Mouse (Mus musculus) heart, postnatal 0 days (tissue): ENCODE data around the gene Zfp976. TPM values are rescaled to one million over a fixed set of nuclear protein-coding genes. Genes with fewer than 3 reads are reported as not detected.
"Not testable (repeated sequence)": the region's sequence is repeated elsewhere in the genome, so short reads cannot be mapped to it uniquely, and the experiment has no call there.

Source experiments
- ATAC-seq: fragments of 200-750 bp; cut with Nextera tagmentation; 2 replicates; pipeline ENCODE4 v1.8.0; 2017; ENCODE audit warnings: low read depth, moderate number of reproducible peaks, moderate library complexity; ENCODE audit not compliant: insufficient read depth
- DNase-seq: peaks from one replicate; pipeline ENCODE4 v3.0.0-alpha.2; 2016; ENCODE audit warnings: low spot score
- H3K27ac ChIP-seq: fragments of 300-500 bp; sonication (generic); 2 replicates; pipeline ENCODE4 v1.5.1; 2014; ENCODE audit warnings: low read depth, mild to moderate bottlenecking
- H3K27me3 ChIP-seq: fragments of 300-500 bp; sonication (generic); 2 replicates; pipeline ENCODE4 v1.6.1; 2014; ENCODE audit warnings: low read length, mixed read lengths; ENCODE audit not compliant: control insufficient read depth, insufficient read depth
- H3K36me3 ChIP-seq: fragments of 300-500 bp; sonication (generic); replicated peaks from 2 replicates; pipeline ENCODE4 v1.6.1; 2014; ENCODE audit warnings: low read length, mixed read lengths; ENCODE audit not compliant: control insufficient read depth, insufficient read depth
- H3K4me1 ChIP-seq: fragments of 300-500 bp; sonication (generic); 2 replicates; pipeline ENCODE4 v1.6.1; 2014; ENCODE audit warnings: antibody characterized with exemption; ENCODE audit not compliant: control insufficient read depth, insufficient read depth
- H3K4me2 ChIP-seq: fragments of 300-500 bp; sonication (generic); 2 replicates; pipeline ENCODE4 v1.6.1; 2014; ENCODE audit warnings: low read depth, mild to moderate bottlenecking, low read length, moderate library complexity
- H3K4me3 ChIP-seq: fragments of 300-500 bp; sonication (generic); 2 replicates; pipeline ENCODE4 v1.5.1; 2014; ENCODE audit warnings: low read depth, low read length
- H3K9ac ChIP-seq: fragments of 300-500 bp; sonication (generic); replicated peaks from 2 replicates; pipeline ENCODE4 v1.6.1; 2014; ENCODE audit warnings: low read depth, low read length, mixed read lengths
- H3K9me3 ChIP-seq: fragments of 300-500 bp; sonication (generic); replicated peaks from 2 replicates; pipeline ENCODE4 v1.6.1; 2016; ENCODE audit warnings: low read length; ENCODE audit not compliant: control insufficient read depth
- CTCF ChIP-seq: IDR thresholded peaks from 2 replicates; pipeline ENCODE4 v1.5.1; 2016; ENCODE audit warnings: antibody characterized with exemption, control low read depth, low read depth
- EP300 ChIP-seq: IDR thresholded peaks from 2 replicates; pipeline ENCODE4 v1.6.1; 2016; ENCODE audit warnings: antibody characterized with exemption, low read depth
- WGBS: fragments of 180-500 bp; shearing (Covaris S2); extraction: QIAGEN DNeasy Blood & Tissue Kit; methylation state at CpG from one replicate; pipeline ENCODE4 v1.1.7; 2014; 5-methylcytosine and 5-hydroxymethylcytosine counted together
- microRNA-seq: library from miRNA; unstranded; fragments of <30 nt; microRNA quantifications from one replicate; pipeline ENCODE4, GENCODE M21; 2016
- polyA plus RNA-seq: library from polyadenylated mRNA; unstranded; fragments of >200 nt; fragmentation: Nextera tagmentation; extraction: Ambion mirVana; gene quantifications from 2 replicates; pipeline ENCODE4 v1.2.1, GENCODE M21; 2015
- total RNA-seq: library from RNA; depleted of rRNA; stranded (reverse); fragments of >200 nt; gene quantifications from 2 replicates; pipeline ENCODE4 v1.2.3, GENCODE M21; 2014; ENCODE audit warnings: low replicate concordance; rRNA removed

The Zfp976 gene
- total and polyA plus RNA-seq, 2 experiments from 2014 or later = 0.19 to 0.83 TPM

DNA sequence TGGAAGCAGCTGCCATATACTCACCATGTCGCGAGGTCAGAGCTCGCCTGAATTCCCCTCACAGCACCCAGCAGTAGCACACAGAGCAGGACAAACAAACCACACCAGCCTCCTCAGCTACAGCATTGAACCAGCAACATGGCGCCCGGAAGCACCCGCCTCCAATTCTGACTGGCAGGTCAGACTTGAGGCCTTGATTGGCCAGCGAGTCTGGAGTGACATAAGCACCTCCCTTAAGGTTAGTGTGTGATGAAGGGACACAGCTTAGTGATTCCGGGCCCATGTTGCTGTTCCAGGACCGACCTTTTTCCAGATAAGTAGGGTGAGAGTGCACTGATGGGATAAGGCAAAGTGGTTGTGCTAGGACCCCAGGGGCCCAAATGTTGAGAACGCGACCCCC, 50.0 kb downstream of the Zfp976 start, which contains the start of gene Zfp977:
Zfp977 (minus strand) TSS at position 135 of the 400 bp plus-strand sequence.
- not testable (repeated sequence) for H3K4me1 ChIP-seq, H3K4me3 ChIP-seq, H3K4me2 ChIP-seq, DNase-seq, H3K36me3 ChIP-seq, H3K27ac ChIP-seq, H3K27me3 ChIP-seq, H3K9ac ChIP-seq, ATAC-seq, H3K9me3 ChIP-seq
- WGBS = 74% methylated on average over 11 of the region's 11 CpGs

DNA sequence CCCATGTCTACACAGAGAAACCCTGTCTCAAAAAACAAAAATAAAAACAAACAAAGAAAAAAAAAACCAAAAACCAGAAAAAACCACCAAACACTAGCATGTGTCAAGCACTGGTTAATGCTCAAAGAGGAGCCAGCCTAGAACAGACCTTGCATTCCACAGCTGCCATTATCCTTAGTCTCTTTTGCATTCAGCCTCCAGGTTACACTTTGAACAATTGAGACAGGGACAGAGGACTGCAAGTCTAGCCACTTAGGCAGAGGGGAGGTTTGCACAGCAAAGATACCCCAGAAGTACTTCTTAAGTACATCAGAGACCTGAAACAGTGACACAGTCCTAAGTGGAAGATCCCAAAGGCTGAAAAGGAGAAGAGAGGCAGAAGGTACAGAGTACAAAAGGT, 51.1 kb downstream of the Zfp976 start:
- H3K27ac ChIP-seq, H3K9me3 ChIP-seq, DNase-seq, H3K4me3 ChIP-seq, H3K36me3 ChIP-seq, H3K4me2 ChIP-seq, ATAC-seq, H3K9ac ChIP-seq, H3K27me3 ChIP-seq, H3K4me1 ChIP-seq: not testable (repeated sequence)

DNA sequence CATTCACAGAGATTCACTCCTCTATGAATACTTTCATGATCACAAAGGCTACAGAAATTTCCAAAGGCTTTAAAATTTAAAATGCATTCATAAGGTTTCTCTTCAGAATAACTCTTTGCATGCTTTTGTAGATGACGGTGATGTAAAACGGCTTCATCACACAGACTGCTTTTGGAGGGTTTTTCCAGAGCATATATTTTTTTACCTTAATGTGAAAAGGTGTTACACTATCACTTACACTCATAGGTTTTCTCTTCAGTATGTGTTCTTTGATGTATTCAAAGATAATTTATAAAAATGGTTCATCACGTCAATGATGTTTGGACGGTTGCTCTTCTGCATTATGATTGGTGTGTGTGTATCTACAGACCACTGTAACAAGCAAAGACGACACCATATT, 63.9 kb downstream of the Zfp976 start, which contains the start of gene Gm21028:
Gm21028 (minus strand) TSS at position 101 of the 400 bp plus-strand sequence.
- TF ChIP-seq EP300 (no peak), CTCF (no peak)
- no peak for ATAC-seq
- Histone ChIP-seq H3K27me3 (no peaks in the 10 kb centered on the region), H3K4me1 (no peaks in the 10 kb centered on the region), H3K9me3 (peaks cover 55% of the 10 kb centered on the region), H3K4me3 (no peak within 1 kb of the TSS), H3K36me3 (no peaks in the 10 kb centered on the region), H3K4me2 (no peak within 1 kb of the TSS), H3K9ac (no peak within 1 kb of the TSS), H3K27ac (no peak within 1 kb of the TSS)
- no peak for DNase-seq
- 82% methylated on average over 5 of the region's 5 CpGs for WGBS

Small RNA genes lying within 50 kb of the gene (microRNA-seq; reads per million reads assigned to microRNA genes)
- not detected for gene Gm24938

Other genes starting within 250 kb of the Zfp976 start
- gene 4933421I07Rik, start 194.5 kb downstream of the Zfp976 start, total RNA-seq = not detected in 2 replicates
- not detected in 2 replicates for gene 4933421I07Rik, start 194.5 kb downstream of the Zfp976 start, polyA plus RNA-seq
- gene Zfp141, start 136.8 kb downstream of the Zfp976 start, total RNA-seq = 2.4 and 17.8 TPM in 2 replicates
- gene Zfp141, start 136.8 kb downstream of the Zfp976 start, polyA plus RNA-seq = 3.2 and 3.3 TPM in 2 replicates
- gene Gm21028, start 64.0 kb downstream of the Zfp976 start, total RNA-seq = not detected in 2 replicates
- gene Gm21028, start 64.0 kb downstream of the Zfp976 start, polyA plus RNA-seq = not detected in 2 replicates
- gene Zfp977, start 50.0 kb downstream of the Zfp976 start, total RNA-seq = 0.53 TPM in 1 of 2 replicates, not detected in the other
- 0.66 and 0.82 TPM in 2 replicates for gene Zfp977, start 50.0 kb downstream of the Zfp976 start, polyA plus RNA-seq
- gene Zfp975, start 50.2 kb upstream of the Zfp976 start, total RNA-seq = 0.23 and 0.31 TPM in 2 replicates
- gene Zfp975, start 50.2 kb upstream of the Zfp976 start, polyA plus RNA-seq = 4.1 and 4.3 TPM in 2 replicates
- gene Gm17067, start 84.4 kb upstream of the Zfp976 start, total RNA-seq = not detected in 2 replicates
- not detected in 2 replicates for gene Gm17067, start 84.4 kb upstream of the Zfp976 start, polyA plus RNA-seq
- not detected in 2 replicates for gene Vmn2r62, start 150.9 kb upstream of the Zfp976 start, total RNA-seq
- gene Vmn2r62, start 150.9 kb upstream of the Zfp976 start, polyA plus RNA-seq = not detected in 2 replicates
- gene Gm2381, start 224.6 kb upstream of the Zfp976 start, total RNA-seq = not detected in 2 replicates
- gene Gm2381, start 224.6 kb upstream of the Zfp976 start, polyA plus RNA-seq = not detected in 2 replicates